Mouse (Mus musculus) midbrain, postnatal 0 days (tissue): ENCODE results near the gene Thap11. TPM values are rescaled to one million over a fixed set of nuclear protein-coding genes. Genes with fewer than 3 reads are reported as not detected.

Source experiments
- ATAC-seq: fragments of 200-750 bp; cut with Nextera tagmentation; 2 replicates; pipeline ENCODE4 v1.8.0; 2017; ENCODE audit warnings: moderate number of reproducible peaks, mild to moderate bottlenecking, moderate TSS enrichment, moderate library complexity; ENCODE audit not compliant: low FRiP score
- DNase-seq: peaks from one replicate; pipeline ENCODE4 v3.0.0-alpha.2; 2015; ENCODE audit warnings: low spot score
- H3K27ac ChIP-seq: fragments of 300-500 bp; sonication (generic); 2 replicates; pipeline ENCODE4 v1.5.1; 2014; ENCODE audit warnings: low read depth, mild to moderate bottlenecking, low read length, mixed read lengths
- H3K27me3 ChIP-seq: fragments of 300-500 bp; sonication (generic); 2 replicates; pipeline ENCODE4 v1.6.1; 2014; ENCODE audit warnings: low read length, control low read depth, mixed read lengths; ENCODE audit not compliant: insufficient read depth
- H3K36me3 ChIP-seq: fragments of 300-500 bp; sonication (generic); 2 replicates; pipeline ENCODE4 v1.6.1; 2014; ENCODE audit warnings: low read length, control low read depth, mixed read lengths; ENCODE audit not compliant: insufficient read depth
- H3K4me1 ChIP-seq: fragments of 300-500 bp; sonication (generic); 2 replicates; pipeline ENCODE4 v1.6.1; 2014; ENCODE audit warnings: mild to moderate bottlenecking, control low read depth, antibody characterized with exemption, low read length, mixed read lengths; ENCODE audit not compliant: insufficient read depth
- H3K4me2 ChIP-seq: fragments of 300-500 bp; sonication (generic); 2 replicates; pipeline ENCODE4 v1.6.1; 2014; ENCODE audit warnings: low read depth, mild to moderate bottlenecking, low read length, mixed read lengths; ENCODE audit not compliant: poor library complexity, severe bottlenecking
- H3K4me3 ChIP-seq: fragments of 300-500 bp; sonication (generic); 2 replicates; pipeline ENCODE4 v1.5.1; 2014; ENCODE audit warnings: low read depth, mild to moderate bottlenecking, low read length, moderate library complexity
- H3K9ac ChIP-seq: fragments of 300-500 bp; sonication (generic); replicated peaks from 2 replicates; pipeline ENCODE4 v1.6.1; 2014; ENCODE audit warnings: mild to moderate bottlenecking, low read length, moderate library complexity, mixed read lengths; ENCODE audit not compliant: poor library complexity, severe bottlenecking
- H3K9me3 ChIP-seq: fragments of 300-500 bp; sonication (generic); 2 replicates; pipeline ENCODE4 v1.6.1; 2016; ENCODE audit warnings: low read length, control low read depth
- CTCF ChIP-seq: IDR thresholded peaks from 2 replicates; pipeline ENCODE4 v1.5.1; 2016; ENCODE audit warnings: antibody characterized with exemption, mild to moderate bottlenecking
- WGBS: fragments of 180-500 bp; shearing (Covaris S2); extraction: QIAGEN DNeasy Blood & Tissue Kit; methylation state at CpG from one replicate; pipeline ENCODE4 v1.1.7; 2014; 5-methylcytosine and 5-hydroxymethylcytosine counted together
- polyA plus RNA-seq: library from polyadenylated mRNA; unstranded; fragments of >200 nt; fragmentation: Nextera tagmentation; extraction: Ambion mirVana; gene quantifications from 2 replicates; pipeline ENCODE4 v1.2.1, GENCODE M21; 2015
- total RNA-seq: library from RNA; depleted of rRNA; stranded (reverse); fragments of >200 nt; gene quantifications from 2 replicates; pipeline ENCODE4 v1.2.3, GENCODE M21; 2014; rRNA removed

The Thap11 gene
- total and polyA plus RNA-seq, 2 experiments from 2014 or later: 42.9 to 80.1 TPM

DNA sequence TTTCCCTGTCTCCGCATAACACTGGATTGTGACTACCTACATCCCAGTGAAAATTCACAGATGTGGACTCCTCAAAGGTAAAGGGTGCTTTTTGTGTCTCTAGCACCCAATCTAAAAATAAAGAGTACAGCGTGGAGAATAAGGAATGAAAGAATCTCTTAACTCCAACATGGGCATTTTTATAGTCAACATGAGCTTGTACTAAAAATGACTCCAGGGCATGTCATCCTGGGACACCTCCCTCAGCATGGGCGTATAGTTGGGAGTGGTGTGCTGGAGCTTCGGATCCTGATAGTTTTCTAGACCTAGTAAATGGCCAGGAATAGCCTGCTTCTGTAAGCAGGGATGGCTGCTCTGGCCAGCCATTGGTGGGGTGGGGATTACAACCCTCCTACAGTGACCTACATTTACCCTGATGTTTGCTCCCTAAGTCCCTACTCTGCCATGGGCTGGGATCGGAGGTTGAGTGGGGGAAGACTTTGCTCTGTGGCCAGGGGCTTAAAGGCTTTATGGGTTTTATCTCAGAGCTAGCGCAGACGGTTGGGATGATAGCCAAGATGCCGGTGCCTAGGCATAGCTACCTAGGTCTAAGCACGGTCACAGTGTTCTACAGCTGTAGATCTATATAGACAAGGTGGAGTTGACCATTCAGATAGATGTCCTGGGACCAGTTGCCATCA, 43.0 kb downstream of the Thap11 start:
- Histone ChIP-seq H3K27ac (no peak overlapping the region), H3K4me1 (no peaks in the 10 kb centered on the region), H3K9me3 (no peaks in the 10 kb centered on the region), H3K4me2 (no peak overlapping the region), H3K9ac (no peak overlapping the region), H3K36me3 (peaks cover 8% of the 10 kb centered on the region; the same call in 1 of the 2 replicates), H3K4me3 (no peak overlapping the region), H3K27me3 (no peaks in the 10 kb centered on the region)
- ATAC-seq (no peak), DNase-seq (no peak)
- 80% methylated on average over 9 of the region's 9 CpGs for WGBS
- no peak for TF ChIP-seq CTCF

DNA sequence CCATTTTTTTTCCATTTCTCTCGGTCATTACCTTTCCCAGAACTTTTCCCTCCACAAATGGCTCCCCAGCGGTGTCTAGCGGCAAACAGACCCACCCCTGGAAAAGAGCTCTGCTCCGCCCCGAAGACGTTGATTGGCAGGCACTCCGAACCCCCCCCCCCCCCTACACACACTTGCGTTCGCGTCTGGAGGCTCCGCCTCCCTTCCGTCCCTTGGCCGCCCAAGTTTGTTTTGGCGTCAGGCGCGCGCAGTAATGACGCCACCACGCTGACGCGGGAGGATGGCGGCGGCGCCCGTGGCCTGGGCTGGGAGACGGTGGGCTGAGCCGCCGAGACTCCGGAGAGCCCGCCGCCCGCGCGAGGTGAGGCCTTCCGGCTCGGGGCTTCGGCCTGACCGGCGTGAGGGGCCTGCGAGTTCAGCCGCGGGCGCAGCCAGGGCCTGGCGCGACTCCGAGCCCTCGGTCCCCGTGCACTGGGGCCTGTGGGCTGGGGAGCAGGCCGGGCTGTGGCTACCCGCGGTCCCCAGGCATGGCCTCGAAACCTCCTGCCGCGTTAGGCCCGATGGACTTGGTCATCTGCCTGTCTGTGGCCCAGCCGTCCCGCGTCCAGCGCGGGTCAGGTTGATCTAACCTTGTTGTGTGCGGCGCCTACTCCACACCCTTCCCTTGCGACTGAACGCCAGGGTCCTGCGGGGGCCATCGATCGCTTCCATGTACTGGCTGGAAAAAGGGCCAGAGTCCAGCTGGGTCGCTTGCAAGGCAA, 45.4 kb downstream of the Thap11 start, which contains the start of gene Pskh1:
Gene Pskh1, plus strand, starts transcription at position 262 of the 761 bp plus-strand sequence.
- Histone ChIP-seq H3K9ac (peak within 1 kb of the TSS; percentile 98), H3K4me3 (peak within 1 kb of the TSS; percentile 93), H3K27ac (peak within 1 kb of the TSS; percentile 88), H3K4me2 (peak within 1 kb of the TSS; percentile 64), H3K36me3 (no peaks in the 10 kb centered on the region), H3K27me3 (no peaks in the 10 kb centered on the region), H3K9me3 (no peaks in the 10 kb centered on the region), H3K4me1 (no peaks in the 10 kb centered on the region)
- TF ChIP-seq CTCF: 0 out of 2 replicates have a peak, but pooled peaks have one; percentile 5
- DNase-seq (peak; percentile 94), ATAC-seq (peak; percentile 95)
- under 1% methylated on average over 68 of the region's 68 CpGs for WGBS

DNA sequence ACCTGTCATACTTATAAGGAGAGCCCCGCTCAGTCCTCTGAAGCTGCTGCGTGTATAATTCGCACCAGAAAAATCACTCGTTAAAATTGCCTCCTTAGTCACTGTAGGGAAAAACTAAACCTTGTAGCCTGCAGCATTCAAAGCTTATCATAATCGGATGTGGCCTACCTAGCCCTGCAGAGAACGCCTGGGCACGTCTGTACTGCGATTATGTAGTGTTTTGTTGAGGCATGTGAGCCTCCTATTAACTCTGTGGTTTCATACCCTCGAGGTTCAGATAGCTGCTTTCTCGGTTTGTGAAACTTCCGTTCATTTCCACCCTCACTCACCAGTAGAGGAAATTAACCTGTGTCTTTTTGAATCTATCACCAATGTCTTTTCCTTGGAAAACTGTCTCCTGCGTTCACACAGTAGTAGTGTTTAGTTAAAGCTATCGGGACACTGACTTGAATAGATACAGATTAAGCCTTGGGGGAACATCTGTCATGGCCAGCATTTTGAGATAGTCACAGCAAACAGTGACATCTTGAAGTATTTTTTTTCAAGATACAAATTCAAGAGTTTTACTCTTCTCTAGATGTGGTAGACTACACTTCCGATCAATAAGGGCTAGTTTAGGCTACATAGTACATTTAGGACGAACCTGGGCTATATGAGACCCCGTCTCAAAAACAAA, 46.1 kb downstream of the Thap11 start:
- ATAC-seq: no peak

More for the DNA sequence above, 46.1 kb downstream of the Thap11 start:
- no peaks in the 10 kb centered on the region for H3K36me3 ChIP-seq
- H3K27ac ChIP-seq: peak overlapping the region; percentile 88
- DNase-seq: peak; percentile 10
- H3K4me3 ChIP-seq: peak overlapping the region; percentile 93
- H3K27me3 ChIP-seq: no peaks in the 10 kb centered on the region
- TF ChIP-seq CTCF: no peak
- peak overlapping the region; percentile 64 for H3K4me2 ChIP-seq
- no peaks in the 10 kb centered on the region for H3K4me1 ChIP-seq
- no peaks in the 10 kb centered on the region for H3K9me3 ChIP-seq
- WGBS: 33% methylated on average over 16 of the region's 16 CpGs
- H3K9ac ChIP-seq: peak overlapping the region; percentile 98

Other genes with a start within 250 kb of the Thap11 start
- gene Ripor1, start 249.9 kb upstream of the Thap11 start, total RNA-seq: 12.6 and 16.1 TPM in 2 replicates
- gene Ripor1, start 249.9 kb upstream of the Thap11 start, polyA plus RNA-seq: 32.6 and 32.7 TPM in 2 replicates
- gene Ctcf, start 218.6 kb upstream of the Thap11 start, total RNA-seq: 40.2 and 44.2 TPM in 2 replicates
- gene Ctcf, start 218.6 kb upstream of the Thap11 start, polyA plus RNA-seq: 73.0 and 81.9 TPM in 2 replicates
- not detected in 2 replicates for gene Agrp, start 217.7 kb upstream of the Thap11 start, total RNA-seq
- gene Agrp, start 217.7 kb upstream of the Thap11 start, polyA plus RNA-seq: 3.2 and 7.6 TPM in 2 replicates
- gene Carmil2, start 168.9 kb upstream of the Thap11 start, total RNA-seq: 5.4 and 5.6 TPM in 2 replicates
- gene Carmil2, start 168.9 kb upstream of the Thap11 start, polyA plus RNA-seq: 35.1 and 36.0 TPM in 2 replicates
- 20.6 and 32.0 TPM in 2 replicates for gene Acd, start 154.0 kb upstream of the Thap11 start, total RNA-seq
- gene Acd, start 154.0 kb upstream of the Thap11 start, polyA plus RNA-seq: 84.7 and 93.0 TPM in 2 replicates
- 99.3 and 110 TPM in 2 replicates for gene Pard6a, start 154.0 kb upstream of the Thap11 start, total RNA-seq
- 71.4 and 73.4 TPM in 2 replicates for gene Pard6a, start 154.0 kb upstream of the Thap11 start, polyA plus RNA-seq
- not detected in 2 replicates for gene 4933405L10Rik, start 147.5 kb upstream of the Thap11 start, total RNA-seq
- gene 4933405L10Rik, start 147.5 kb upstream of the Thap11 start, polyA plus RNA-seq: 0.44 and 0.50 TPM in 2 replicates
- 9.8 and 11.2 TPM in 2 replicates for gene Enkd1, start 146.9 kb upstream of the Thap11 start, total RNA-seq
- gene Enkd1, start 146.9 kb upstream of the Thap11 start, polyA plus RNA-seq: 15.4 and 15.6 TPM in 2 replicates
- gene Gfod2, start 96.5 kb upstream of the Thap11 start, total RNA-seq: 47.6 and 64.7 TPM in 2 replicates
- gene Gfod2, start 96.5 kb upstream of the Thap11 start, polyA plus RNA-seq: 60.9 and 67.9 TPM in 2 replicates
- 13.4 and 13.5 TPM in 2 replicates for gene Ranbp10, start 27.8 kb upstream of the Thap11 start, total RNA-seq
- gene Ranbp10, start 27.8 kb upstream of the Thap11 start, polyA plus RNA-seq: 4.8 and 6.4 TPM in 2 replicates
- gene Tsnaxip1, start 27.4 kb upstream of the Thap11 start, total RNA-seq: 0.14 and 0.16 TPM in 2 replicates
- 0.62 and 0.88 TPM in 2 replicates for gene Tsnaxip1, start 27.4 kb upstream of the Thap11 start, polyA plus RNA-seq
- gene Cenpt, start 1.9 kb upstream of the Thap11 start, total RNA-seq: 44.8 and 48.6 TPM in 2 replicates
- gene Cenpt, start 1.9 kb upstream of the Thap11 start, polyA plus RNA-seq: 45.2 and 48.7 TPM in 2 replicates
- 60.7 and 65.2 TPM in 2 replicates for gene Nutf2, start 5.4 kb downstream of the Thap11 start, total RNA-seq
- 109 and 137 TPM in 2 replicates for gene Nutf2, start 5.4 kb downstream of the Thap11 start, polyA plus RNA-seq
- 100 and 125 TPM in 2 replicates for gene Edc4, start 25.7 kb downstream of the Thap11 start, total RNA-seq
- 45.2 and 45.4 TPM in 2 replicates for gene Edc4, start 25.7 kb downstream of the Thap11 start, polyA plus RNA-seq
- 1.3 and 1.9 TPM in 2 replicates for gene Nrn1l, start 38.4 kb downstream of the Thap11 start, total RNA-seq
- gene Nrn1l, start 38.4 kb downstream of the Thap11 start, polyA plus RNA-seq: 1.3 TPM in 2 replicates
- gene Pskh1, start 45.3 kb downstream of the Thap11 start, total RNA-seq: 23.2 and 23.9 TPM in 2 replicates
- 8.7 and 11.9 TPM in 2 replicates for gene Pskh1, start 45.3 kb downstream of the Thap11 start, polyA plus RNA-seq
- 3.6 and 4.0 TPM in 2 replicates for gene Ctrl, start 78.7 kb downstream of the Thap11 start, total RNA-seq
- 3.2 and 3.9 TPM in 2 replicates for gene Ctrl, start 78.7 kb downstream of the Thap11 start, polyA plus RNA-seq
- 44.9 and 85.1 TPM in 2 replicates for gene Psmb10, start 83.3 kb downstream of the Thap11 start, total RNA-seq
- 110 and 122 TPM in 2 replicates for gene Psmb10, start 83.3 kb downstream of the Thap11 start, polyA plus RNA-seq
- 7.5 and 19.3 TPM in 2 replicates for gene Lcat, start 88.2 kb downstream of the Thap11 start, total RNA-seq
- gene Lcat, start 88.2 kb downstream of the Thap11 start, polyA plus RNA-seq: 5.6 and 6.8 TPM in 2 replicates
- gene Slc12a4, start 111.0 kb downstream of the Thap11 start, total RNA-seq: 11.8 and 12.1 TPM in 2 replicates
- gene Slc12a4, start 111.0 kb downstream of the Thap11 start, polyA plus RNA-seq: 9.6 and 12.0 TPM in 2 replicates
- not detected in 2 replicates for gene Dpep3, start 124.3 kb downstream of the Thap11 start, total RNA-seq
- not detected in 2 replicates for gene Dpep3, start 124.3 kb downstream of the Thap11 start, polyA plus RNA-seq
- 16.3 and 18.8 TPM in 2 replicates for gene Dus2, start 136.2 kb downstream of the Thap11 start, total RNA-seq
- 21.3 and 22.2 TPM in 2 replicates for gene Dus2, start 136.2 kb downstream of the Thap11 start, polyA plus RNA-seq
- not detected in 2 replicates for gene Dpep2nb, start 150.8 kb downstream of the Thap11 start, total RNA-seq
- not detected in 2 replicates for gene Dpep2nb, start 150.8 kb downstream of the Thap11 start, polyA plus RNA-seq
- gene Ddx28, start 156.8 kb downstream of the Thap11 start, total RNA-seq: 29.7 and 36.3 TPM in 2 replicates
- gene Ddx28, start 156.8 kb downstream of the Thap11 start, polyA plus RNA-seq: 22.8 and 22.9 TPM in 2 replicates
- 16.5 and 18.0 TPM in 2 replicates for gene Nfatc3, start 203.7 kb downstream of the Thap11 start, total RNA-seq
- 1.8 and 2.7 TPM in 2 replicates for gene Nfatc3, start 203.7 kb downstream of the Thap11 start, polyA plus RNA-seq